Mouse (Mus musculus): ENCODE data around the gene Ank3.

- no peak for TF ChIP-seq CTCF (IDR thresholded peaks at IDR 0.05; ENCODE audit: low read depth)
- no peak for TF ChIP-seq EP300 (IDR thresholded peaks at IDR 0.05; ENCODE audit: low read depth)
These were observed 46.0 kb downstream of the Ank3 start for GRCm38 (mm10) chr10:69444546-69444945.

All from liver, postnatal 0 days (tissue).